Mouse (Mus musculus) layer of hippocampus, postnatal 25 days (tissue): Measurements from ENCODE around the gene Carm1. TPM values are rescaled to one million over a fixed set of nuclear protein-coding genes. Genes with fewer than 3 reads are reported as not detected.

Source experiments
- DNase-seq, 2 experiments: peaks; one replicate each; pipeline ENCODE4 v3.0.0; 2022; ENCODE audit warnings: mixed read lengths in 2 of 2, low spot score in 1 of 2; ENCODE audit errors: extremely low spot score in 1 of 2
- total RNA-seq, 2 experiments: library from RNA; stranded (reverse); gene quantifications; 2 replicates each; pipeline ENCODE4 v1.2.3; 2021

The Carm1 gene
- total RNA-seq, 2 experiments from 2014 or later = 70.0 to 78.1 TPM

- DNase-seq = no peak
Observed at GRCm38 (mm10) chr9:21605865-21606264, 59.2 kb downstream of the Carm1 start.

- no peak for DNase-seq
Observed at GRCm38 (mm10) chr9:21606648-21607047, 60.0 kb downstream of the Carm1 start.

GRCm38 (mm10) chr9:21609861-21610260, 63.2 kb downstream of the Carm1 start:
- DNase-seq = no peak

- no peak for DNase-seq
Observed at GRCm38 (mm10) chr9:21614864-21615616, 68.3 kb downstream of the Carm1 start.

- DNase-seq = peak; percentile 95 to 97
Observed at GRCm38 (mm10) chr9:21615617-21616231, 69.0 kb downstream of the Carm1 start, which contains the start of gene Smarca4. TSS of gene Smarca4 (plus strand) at chr9:21616169.

GRCm38 (mm10) chr9:21616232-21616781, 69.6 kb downstream of the Carm1 start:
- peak; percentile 76 to 81 for DNase-seq

GRCm38 (mm10) chr9:21617066-21617465, 70.4 kb downstream of the Carm1 start:
- no peak for DNase-seq

GRCm38 (mm10) chr9:21620229-21620628, 73.5 kb downstream of the Carm1 start:
- no peak for DNase-seq

- no peak for DNase-seq
Observed at GRCm38 (mm10) chr9:21622676-21623075, 76.0 kb downstream of the Carm1 start.

GRCm38 (mm10) chr9:21625342-21626339, 78.9 kb downstream of the Carm1 start:
- no peak for DNase-seq

GRCm38 (mm10) chr9:21626571-21626970, 79.9 kb downstream of the Carm1 start:
- DNase-seq = no peak

GRCm38 (mm10) chr9:21627145-21627795, 80.6 kb downstream of the Carm1 start:
- DNase-seq = no peak

GRCm38 (mm10) chr9:21630673-21631072, 84.0 kb downstream of the Carm1 start:
- peak in 1 of 2 experiments; percentile 55 for DNase-seq

GRCm38 (mm10) chr9:21633106-21633505, 86.4 kb downstream of the Carm1 start:
- no peak for DNase-seq

- no peak for DNase-seq
Observed at GRCm38 (mm10) chr9:21635639-21636038, 88.9 kb downstream of the Carm1 start.

GRCm38 (mm10) chr9:21639031-21639430, 92.3 kb downstream of the Carm1 start:
- no peak for DNase-seq
